Mouse (Mus musculus) frontal cortex, postnatal 14 days (tissue): ENCODE data around the gene Spata48.
A peak's percentile ranks its signal among the peaks of the same experiment; 100 is the strongest.

ENCODE experiments used
- DNase-seq, 2 experiments: peaks; one replicate each; pipeline ENCODE4 v3.0.0; 2022; ENCODE audit warnings: low spot score in 2 of 2

The Spata48 gene

GRCm38 (mm10) chr11:11461635-11462560 is at the start of gene Spata48, which contains the start of gene Zpbp:
Gene Spata48, plus strand, starts transcription at chr11:11462094.
Gene Zpbp, minus strand, starts transcription at chr11:11462408.
- DNase-seq = peak; percentile 80 to 83

- no peak for DNase-seq
Observed at GRCm38 (mm10) chr11:11414188-11414587, 47.7 kb upstream of the Spata48 start.

GRCm38 (mm10) chr11:11417356-11417755 is 44.5 kb upstream of the Spata48 start:
- no peak for DNase-seq

DNA sequence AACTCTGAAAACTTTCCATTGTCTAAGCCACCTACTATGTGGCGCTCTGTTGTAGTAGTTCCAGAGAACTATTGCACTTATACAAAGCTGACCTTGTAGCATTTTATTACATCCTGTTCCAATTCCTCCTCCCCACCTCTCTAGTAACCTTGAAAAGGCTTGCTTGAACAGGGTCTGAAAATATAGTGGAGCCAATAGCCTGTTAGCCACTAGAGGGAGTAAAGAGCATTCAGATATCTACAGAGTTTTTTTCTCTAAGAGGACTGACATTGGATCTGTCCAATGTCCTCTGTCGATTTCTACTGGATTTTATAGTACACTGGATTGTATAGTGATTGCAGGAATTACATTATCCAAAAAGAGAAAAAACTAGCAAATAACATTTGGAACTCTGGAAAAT is 6.9 kb upstream of the Spata48 start:
- no peak for DNase-seq

GRCm38 (mm10) chr11:11462561-11462890 is 632 bp downstream of the Spata48 start:
- no peak for DNase-seq

- no peak for DNase-seq
Observed at GRCm38 (mm10) chr11:11468924-11469323, 7.0 kb downstream of the Spata48 start.

DNA sequence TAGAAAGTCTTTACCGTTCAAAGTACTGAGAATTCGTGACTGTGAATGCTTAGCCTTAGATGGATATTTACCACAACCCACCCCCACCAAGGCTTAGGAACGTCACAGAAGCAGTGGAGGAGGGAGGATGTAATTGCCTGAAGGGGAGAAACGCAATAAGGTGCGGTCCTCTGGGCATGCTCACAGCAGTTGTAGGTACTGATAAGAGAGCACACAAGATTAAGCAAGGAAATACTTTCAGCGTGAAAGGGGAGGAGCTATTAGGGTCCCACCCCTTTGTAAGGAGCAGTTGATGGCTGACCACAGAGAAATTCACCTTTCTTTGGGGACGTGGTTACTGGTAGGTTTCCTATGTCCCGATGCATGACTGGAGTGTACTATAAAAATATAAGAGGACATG is 22.5 kb downstream of the Spata48 start:
- DNase-seq = no peak

- DNase-seq = no peak
Observed at GRCm38 (mm10) chr11:11492044-11492443, 30.1 kb downstream of the Spata48 start.

DNA sequence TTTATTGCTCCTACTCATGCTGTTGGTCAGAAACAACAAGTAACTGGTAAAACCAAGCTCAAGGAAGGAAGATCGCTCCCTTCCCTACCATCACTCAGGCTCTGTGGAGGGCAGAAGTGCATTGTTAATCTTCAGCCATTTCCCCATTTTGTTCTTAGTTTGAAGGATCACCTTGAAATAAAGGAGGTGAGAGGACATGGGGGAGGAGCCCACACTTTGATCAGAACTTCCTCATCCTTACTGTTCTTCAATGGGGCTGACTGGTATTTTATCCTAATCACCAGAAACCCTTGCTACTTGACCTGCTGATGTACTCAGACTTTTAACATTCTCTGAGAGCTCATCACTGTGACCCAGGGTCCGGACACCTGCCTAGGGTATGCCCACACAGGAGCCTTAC is 33.8 kb downstream of the Spata48 start:
- no peak for DNase-seq

DNA sequence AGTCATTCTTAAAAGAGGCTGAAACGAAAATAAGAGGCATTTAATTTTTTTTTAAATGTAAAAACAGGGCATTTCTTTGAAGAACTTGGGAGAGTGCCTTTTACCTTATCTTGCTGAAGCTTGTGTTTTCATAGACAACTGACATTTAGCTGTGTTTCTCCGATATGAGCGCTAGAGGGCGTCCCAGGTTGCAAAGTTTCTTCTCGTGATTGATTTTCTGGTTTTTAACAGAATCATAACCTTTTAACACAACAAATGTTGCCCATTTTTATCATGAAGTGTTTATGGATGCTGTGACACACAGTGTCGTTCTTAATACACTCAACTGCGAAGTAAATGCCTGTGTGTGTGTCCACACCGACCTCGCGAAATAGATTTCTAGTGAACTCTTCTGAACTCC is 38.0 kb downstream of the Spata48 start:
- DNase-seq = peak in 1 of 2 experiments; percentile 24

GRCm38 (mm10) chr11:11506187-11506586 is 44.3 kb downstream of the Spata48 start:
- no peak for DNase-seq

GRCm38 (mm10) chr11:11509413-11509812 is 47.5 kb downstream of the Spata48 start:
- no peak for DNase-seq

DNA sequence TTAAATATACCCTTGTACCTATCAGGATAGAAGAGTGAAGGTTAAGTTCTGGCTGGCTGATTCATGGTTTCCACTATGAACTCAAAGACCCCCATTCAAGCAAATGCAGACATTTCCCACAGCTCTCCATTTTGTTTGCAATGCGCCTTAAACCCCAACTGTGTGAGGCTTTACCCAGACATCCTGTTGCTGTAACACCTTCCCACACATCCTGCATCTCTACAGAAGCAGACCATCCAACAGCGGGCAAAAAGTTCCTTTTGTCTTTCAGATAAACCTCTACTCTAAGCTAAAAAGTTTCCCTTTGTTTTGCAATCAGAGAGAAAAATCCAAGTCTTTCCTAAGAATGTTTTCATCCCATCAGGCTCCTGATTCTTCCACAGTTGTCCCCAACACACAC is 50.2 kb downstream of the Spata48 start:
- no peak for DNase-seq

GRCm38 (mm10) chr11:11513008-11513799 is 51.3 kb downstream of the Spata48 start:
- no peak for DNase-seq

DNA sequence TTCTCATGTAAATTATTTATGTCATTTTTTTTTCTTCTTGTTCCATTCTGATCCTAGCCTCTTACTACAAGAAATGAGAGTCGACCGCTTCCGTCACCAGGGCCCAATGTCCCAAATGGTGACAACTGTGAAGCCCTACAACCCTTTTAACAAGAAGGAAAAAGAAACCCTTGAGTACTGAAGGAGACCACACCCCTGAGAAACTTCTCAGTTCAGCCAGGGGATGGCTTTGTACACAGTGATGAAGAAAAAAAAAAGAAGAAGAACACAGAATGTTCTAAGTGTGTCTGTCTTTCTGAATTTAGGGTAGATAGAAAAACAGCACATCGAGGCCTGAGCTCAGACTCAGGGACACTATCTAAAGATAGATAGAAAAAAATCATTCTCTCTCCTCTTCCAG is 53.0 kb downstream of the Spata48 start:
- no peak for DNase-seq

DNA sequence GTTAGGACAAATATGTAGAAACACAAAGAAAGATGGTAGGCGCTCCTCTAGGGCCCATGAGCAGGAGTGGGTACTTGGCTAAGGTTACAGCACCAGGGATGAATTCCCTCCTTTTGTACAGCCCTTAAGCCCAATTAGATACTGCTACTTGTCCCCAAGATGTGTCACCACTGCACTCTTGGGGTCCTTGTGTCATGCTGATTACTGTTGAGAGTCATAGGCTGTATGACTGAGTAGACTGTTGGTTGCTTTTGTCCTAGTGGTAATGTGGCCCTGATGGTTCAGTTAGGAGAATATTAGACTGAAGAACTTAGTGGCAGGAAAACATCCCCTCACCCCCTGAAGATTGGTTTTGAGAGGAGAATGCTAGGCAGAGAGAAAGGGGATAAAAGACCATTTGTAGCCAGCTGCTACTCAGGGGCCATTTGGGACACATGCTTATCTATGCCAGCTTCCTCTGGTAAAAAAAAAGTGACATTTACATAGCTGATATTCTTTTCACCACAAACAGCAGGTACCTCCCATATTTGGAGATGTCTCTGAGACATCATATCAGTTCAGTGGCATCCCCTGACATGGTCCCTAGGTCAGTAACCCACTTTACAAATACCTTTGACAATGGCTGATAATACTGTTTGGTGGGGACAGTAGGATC is 56.0 kb downstream of the Spata48 start:
- no peak for DNase-seq

- DNase-seq = no peak
Observed at GRCm38 (mm10) chr11:11519255-11520243, 57.7 kb downstream of the Spata48 start.

GRCm38 (mm10) chr11:11521908-11522441 is 60.1 kb downstream of the Spata48 start:
- no peak for DNase-seq

GRCm38 (mm10) chr11:11528760-11529159 is 66.9 kb downstream of the Spata48 start:
- no peak for DNase-seq

GRCm38 (mm10) chr11:11529165-11529564 is 67.3 kb downstream of the Spata48 start:
- DNase-seq = no peak

DNA sequence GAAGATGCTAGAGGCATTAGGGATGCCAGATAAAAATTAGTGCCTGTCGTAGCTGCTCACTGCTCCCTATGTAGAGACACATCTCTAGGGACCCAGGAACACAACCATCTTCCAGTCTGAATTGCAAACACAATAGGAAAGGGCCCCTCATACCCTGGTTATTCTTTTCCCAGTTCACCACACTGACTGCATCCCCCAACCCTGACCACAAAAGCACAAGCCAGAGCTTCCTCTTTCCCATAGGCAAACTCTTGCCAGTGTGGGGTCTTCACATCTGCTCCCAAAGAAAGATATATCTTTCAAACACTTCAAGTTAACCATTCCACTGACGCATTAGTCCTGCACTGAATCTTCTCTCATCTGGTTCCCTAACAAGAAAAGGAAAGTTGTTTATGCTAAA is 68.2 kb downstream of the Spata48 start:
- no peak for DNase-seq
